Mouse (Mus musculus) ES-Bruce4 (cell line): ENCODE results near the gene Dnajc8.

Experiments used
- CTCF ChIP-seq: IDR thresholded peaks from one replicate; pipeline ENCODE4 v1.8.1; 2011; ENCODE audit warnings: low read depth, low read length
- EP300 ChIP-seq: IDR thresholded peaks from 2 replicates; pipeline ENCODE4 v1.6.1; 2011; ENCODE audit warnings: low read depth, low read length; ENCODE audit not compliant: insufficient read depth

- TF ChIP-seq CTCF (no peak), EP300 (no peak)
Measured at GRCm38 (mm10) chr4:132532496-132532895, 2.9 kb upstream of the Dnajc8 start.
